Mouse (Mus musculus) forebrain, embryonic 11.5 days (tissue): ENCODE results near the gene Mlst8. TPM values are rescaled to one million over a fixed set of nuclear protein-coding genes. Genes with fewer than 3 reads are reported as not detected.

Experiments
- ATAC-seq: fragments of 200-750 bp; cut with Nextera tagmentation; replicated peaks from 2 replicates; pipeline ENCODE4 v1.8.0; 2017; ENCODE audit warnings: moderate TSS enrichment; ENCODE audit not compliant: low FRiP score
- DNase-seq: peaks from one replicate; pipeline ENCODE4 v3.0.0-alpha.2; 2017; ENCODE audit warnings: low spot score
- H3K27ac ChIP-seq: fragments of 300-500 bp; sonication (generic); 2 replicates; pipeline ENCODE4 v1.5.1; 2014; ENCODE audit warnings: low read depth, low read length
- H3K27me3 ChIP-seq: fragments of 300-500 bp; sonication (generic); 2 replicates; pipeline ENCODE4 v1.6.1; 2014; ENCODE audit warnings: mild to moderate bottlenecking, low read length, mixed read lengths; ENCODE audit not compliant: control insufficient read depth, insufficient read depth
- H3K36me3 ChIP-seq: fragments of 300-500 bp; sonication (generic); 2 replicates; pipeline ENCODE4 v1.6.1; 2014; ENCODE audit warnings: mild to moderate bottlenecking, low read length, moderate library complexity, mixed read lengths; ENCODE audit not compliant: control insufficient read depth, insufficient read depth
- H3K4me1 ChIP-seq: fragments of 300-500 bp; sonication (generic); replicated peaks from 2 replicates; pipeline ENCODE4 v1.6.1; 2014; ENCODE audit warnings: low read length, mixed read lengths; ENCODE audit not compliant: control insufficient read depth, insufficient read depth
- H3K4me2 ChIP-seq: fragments of 300-500 bp; sonication (generic); 2 replicates; pipeline ENCODE4 v1.6.1; 2014; ENCODE audit warnings: low read depth, mild to moderate bottlenecking, low read length, moderate library complexity, mixed read lengths; ENCODE audit not compliant: severe bottlenecking
- H3K4me3 ChIP-seq: fragments of 300-500 bp; sonication (generic); 2 replicates; pipeline ENCODE4 v1.5.1; 2014; ENCODE audit warnings: low read depth, low read length
- H3K9ac ChIP-seq: fragments of 300-500 bp; sonication (generic); 2 replicates; pipeline ENCODE4 v1.6.1; 2014; ENCODE audit warnings: low read length
- H3K9me3 ChIP-seq: fragments of 300-500 bp; sonication (generic); 2 replicates; pipeline ENCODE4 v1.6.1; 2016; ENCODE audit warnings: low read length, mixed read lengths; ENCODE audit not compliant: control insufficient read depth
- WGBS: fragments of 180-500 bp; shearing (Covaris S2); extraction: QIAGEN DNeasy Blood & Tissue Kit; methylation state at CpG from one replicate; pipeline ENCODE4 v1.1.7; 2014; 5-methylcytosine and 5-hydroxymethylcytosine counted together
- polyA plus RNA-seq: library from polyadenylated mRNA; unstranded; fragments of >200 nt; fragmentation: Nextera tagmentation; extraction: Ambion mirVana; gene quantifications from 2 replicates; pipeline ENCODE4 v1.2.1, GENCODE M21; 2014

The Mlst8 gene
- polyA plus RNA-seq, 1 experiment from 2014 or later, result 34.0 TPM

DNA sequence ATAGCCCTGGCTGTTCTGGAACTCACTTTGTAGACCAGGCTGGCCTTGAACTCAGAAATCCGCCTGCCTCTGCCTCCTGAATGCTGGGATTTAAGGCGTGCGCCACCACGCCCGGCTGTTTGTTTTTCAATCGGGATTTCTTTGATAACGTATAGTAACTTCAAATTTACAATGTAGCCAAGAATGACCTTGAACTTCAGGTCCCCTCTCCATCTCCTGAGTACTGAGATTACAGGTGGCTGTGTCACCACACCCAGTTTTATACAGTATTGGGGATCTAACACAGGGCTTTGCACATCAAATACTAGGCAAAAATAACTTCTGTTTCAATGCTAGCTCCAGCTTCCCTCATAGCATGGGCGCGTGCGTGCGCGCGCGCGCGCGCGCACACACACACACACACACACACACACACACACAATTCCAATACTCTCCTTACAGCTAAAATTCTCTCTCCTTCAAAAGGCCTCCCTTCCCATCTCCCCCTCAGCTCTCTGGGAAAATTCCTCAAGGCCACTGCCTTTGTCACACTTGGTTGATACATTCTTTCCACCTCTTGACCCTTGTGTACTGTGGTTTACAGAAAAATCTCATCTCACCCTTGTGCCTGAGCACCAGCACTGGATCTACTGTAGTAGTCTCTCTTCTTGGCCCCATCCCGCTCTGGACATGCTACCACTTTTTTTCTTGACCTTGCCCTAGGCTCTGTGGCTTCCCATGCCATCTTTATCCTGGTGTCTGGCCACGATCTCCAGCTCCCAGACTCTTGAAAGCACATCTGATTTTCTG lies 2.3 kb upstream of the Mlst8 start:
- no peaks in the 10 kb centered on the region for H3K9me3 ChIP-seq
- ATAC-seq (no peak), DNase-seq (no peak)
- peaks cover 5% of the 10 kb centered on the region for H3K4me1 ChIP-seq
- no peak overlapping the region for H3K9ac ChIP-seq
- H3K4me3 ChIP-seq, result no peak overlapping the region
- H3K4me2 ChIP-seq, result no peak overlapping the region
- no peak overlapping the region for H3K27ac ChIP-seq
- WGBS, result 94% methylated on average over 20 of the region's 20 CpGs
- H3K27me3 ChIP-seq, result no peaks in the 10 kb centered on the region
- peaks cover 5% of the 10 kb centered on the region; the same call in 1 of the 2 replicates for H3K36me3 ChIP-seq

- Histone ChIP-seq H3K4me2 (no peak overlapping the region), H3K36me3 (peaks cover 5% of the 10 kb centered on the region; the same call in 1 of the 2 replicates), H3K4me1 (peaks cover 5% of the 10 kb centered on the region), H3K27ac (no peak overlapping the region), H3K9ac (no peak overlapping the region), H3K27me3 (no peaks in the 10 kb centered on the region), H3K4me3 (no peak overlapping the region), H3K9me3 (no peaks in the 10 kb centered on the region)
- DNase-seq (no peak), ATAC-seq (no peak)
- WGBS, result 65% methylated on average over 3 of the region's 3 CpGs
These were observed 1.4 kb upstream of the Mlst8 start for GRCm38 (mm10) chr17:24480201-24480826.

- ATAC-seq (no peak), DNase-seq (no peak)
- H3K27ac ChIP-seq, result no peak overlapping the region
- no peaks in the 10 kb centered on the region for H3K27me3 ChIP-seq
- peak overlapping the region; percentile 75 for H3K4me3 ChIP-seq
- no peaks in the 10 kb centered on the region for H3K9me3 ChIP-seq
- no peak overlapping the region for H3K9ac ChIP-seq
- H3K36me3 ChIP-seq, result peaks cover 5% of the 10 kb centered on the region; the same call in 1 of the 2 replicates
- peak overlapping the region; percentile 53; the same call in 1 of the 2 replicates for H3K4me2 ChIP-seq
- 38% methylated on average over 1 of the region's 1 CpGs for WGBS
- H3K4me1 ChIP-seq, result peaks cover 5% of the 10 kb centered on the region
These were observed 553 bp upstream of the Mlst8 start for GRCm38 (mm10) chr17:24479431-24479830.

DNA sequence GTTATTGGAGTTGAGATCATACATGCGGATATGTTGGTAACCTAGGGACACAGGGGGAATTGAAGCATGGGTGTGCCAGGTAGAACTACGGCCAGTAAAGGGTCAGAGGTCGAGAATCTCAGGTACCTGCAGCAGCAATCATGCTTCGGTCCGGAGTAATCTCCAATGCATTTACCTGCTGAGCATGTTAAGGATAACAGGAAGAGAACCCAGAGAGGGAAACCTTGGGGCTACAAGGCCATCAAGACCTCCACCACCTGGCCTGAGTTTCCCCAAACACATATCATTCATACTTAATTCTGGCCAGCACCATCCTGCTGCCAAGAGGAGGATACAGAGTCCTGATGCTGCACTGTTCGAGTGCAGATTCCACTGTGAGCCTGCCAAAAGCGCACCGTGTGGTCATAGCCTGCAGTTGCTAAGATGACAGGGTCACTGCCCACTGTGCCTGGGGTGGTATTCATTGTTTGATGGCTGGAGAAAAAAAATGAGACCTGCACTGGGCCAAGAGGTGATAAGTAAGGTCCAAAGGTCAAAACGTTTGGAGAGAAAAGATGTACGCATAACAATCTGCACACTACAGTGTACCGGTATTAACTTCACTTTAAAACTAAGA lies 785 bp downstream of the Mlst8 start:
- Histone ChIP-seq H3K36me3 (peaks cover 5% of the 10 kb centered on the region; the same call in 1 of the 2 replicates), H3K27me3 (no peaks in the 10 kb centered on the region), H3K27ac (no peak overlapping the region), H3K9me3 (no peaks in the 10 kb centered on the region), H3K4me3 (peak overlapping the region; percentile 75), H3K9ac (peak overlapping the region; percentile 89), H3K4me1 (peaks cover 5% of the 10 kb centered on the region), H3K4me2 (peak overlapping the region; percentile 53)
- peak; percentile 28 for ATAC-seq
- DNase-seq, result no peak
- WGBS, result 51% methylated on average over 11 of the region's 11 CpGs

DNA sequence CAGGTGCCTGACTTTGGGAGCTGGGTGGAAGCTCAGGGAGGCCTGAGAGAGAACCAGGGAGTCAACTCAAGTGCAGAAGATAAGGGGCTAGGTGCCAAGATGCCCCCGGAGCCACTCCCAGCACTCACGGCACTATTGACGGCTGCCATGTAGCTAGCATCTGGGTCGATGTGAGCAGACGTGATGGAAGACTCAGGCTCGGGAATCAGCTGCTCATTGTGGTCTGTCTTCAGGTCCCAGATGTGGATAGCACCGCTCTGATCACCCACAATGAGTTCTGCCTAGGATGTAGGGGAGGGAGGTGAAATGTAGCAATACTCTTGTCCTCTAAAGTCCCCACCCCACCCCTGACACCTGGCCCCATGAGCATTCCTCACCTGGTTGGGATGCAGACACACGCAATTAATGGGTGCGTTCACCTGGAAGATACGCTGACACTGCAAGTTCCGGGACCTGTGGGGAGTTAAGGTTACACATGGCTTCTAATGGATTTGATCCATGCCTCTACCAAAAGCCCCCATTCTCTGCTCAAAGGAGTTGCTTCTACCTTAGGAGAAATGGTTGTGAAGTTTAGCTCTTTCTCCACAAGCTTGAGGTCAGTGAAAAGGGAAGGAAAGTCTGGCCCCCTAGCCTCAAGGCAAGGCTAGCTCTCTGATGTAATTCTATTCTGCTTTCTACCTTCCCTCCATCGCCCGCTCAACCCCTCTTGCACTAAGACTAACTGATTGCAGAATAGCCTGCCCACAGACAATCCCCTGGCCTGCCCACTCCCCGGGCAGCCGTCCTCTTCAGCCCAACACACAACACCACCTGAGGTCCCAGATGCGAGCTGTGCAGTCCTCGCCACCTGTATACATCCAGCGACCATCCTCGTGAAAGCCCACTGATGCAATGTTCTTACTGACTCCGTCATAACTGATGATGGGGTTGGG lies 1.6 kb downstream of the Mlst8 start:
- H3K4me3 ChIP-seq, result no peak overlapping the region

DNA sequence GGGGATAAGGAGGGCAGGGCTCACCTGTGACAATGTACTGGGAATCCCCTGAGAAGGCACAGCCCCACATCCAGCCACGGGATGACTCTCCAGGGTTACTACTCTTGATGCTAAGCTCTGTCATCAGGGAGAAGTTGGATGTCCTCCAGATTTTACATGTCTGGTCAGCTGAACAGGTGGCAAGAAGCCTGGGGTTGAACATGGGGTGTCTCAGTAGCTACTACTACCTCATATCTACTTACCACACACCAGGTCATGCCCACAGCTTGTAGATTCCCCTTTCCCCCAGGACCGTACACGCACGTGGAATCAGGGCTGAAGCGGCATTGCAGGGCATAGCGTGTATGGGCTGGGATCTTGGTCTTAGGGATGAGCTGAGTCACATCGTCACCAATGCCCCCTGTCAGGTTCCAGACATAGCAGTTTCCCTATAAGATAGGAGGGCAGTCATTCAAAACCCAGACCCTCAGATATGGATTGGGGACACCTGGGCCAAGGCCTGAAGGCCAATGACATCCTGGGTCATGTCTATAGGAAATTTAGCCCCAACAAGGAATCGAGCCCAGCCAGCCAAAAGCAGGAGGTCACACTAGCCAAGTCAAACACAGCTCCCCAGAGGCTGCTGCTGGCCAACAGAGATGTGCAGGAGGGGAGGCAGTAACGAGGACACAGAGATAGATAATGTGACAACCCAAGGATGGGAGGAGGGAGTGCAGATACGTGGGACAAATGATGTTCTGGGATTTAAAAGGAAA lies 2.7 kb downstream of the Mlst8 start:
- peaks cover 5% of the 10 kb centered on the region; the same call in 1 of the 2 replicates for H3K36me3 ChIP-seq
- no peaks in the 10 kb centered on the region for H3K9me3 ChIP-seq
- H3K4me2 ChIP-seq, result no peak overlapping the region
- H3K4me1 ChIP-seq, result peaks cover 14% of the 10 kb centered on the region
- no peak overlapping the region for H3K9ac ChIP-seq
- DNase-seq (no peak), ATAC-seq (no peak)
- no peak overlapping the region for H3K27ac ChIP-seq
- no peaks in the 10 kb centered on the region for H3K27me3 ChIP-seq
- H3K4me3 ChIP-seq, result no peak overlapping the region
- WGBS, result 92% methylated on average over 10 of the region's 10 CpGs

More for the DNA sequence above, 1.6 kb downstream of the Mlst8 start:
- no peaks in the 10 kb centered on the region for H3K27me3 ChIP-seq
- H3K4me2 ChIP-seq, result peak overlapping the region; percentile 53; the same call in 1 of the 2 replicates
- peaks cover 5% of the 10 kb centered on the region; the same call in 1 of the 2 replicates for H3K36me3 ChIP-seq
- H3K9ac ChIP-seq, result no peak overlapping the region
- ATAC-seq (no peak), DNase-seq (no peak)
- WGBS, result 92% methylated on average over 20 of the region's 20 CpGs
- H3K27ac ChIP-seq, result no peak overlapping the region
- peaks cover 7% of the 10 kb centered on the region for H3K4me1 ChIP-seq
- H3K9me3 ChIP-seq, result no peaks in the 10 kb centered on the region

DNA sequence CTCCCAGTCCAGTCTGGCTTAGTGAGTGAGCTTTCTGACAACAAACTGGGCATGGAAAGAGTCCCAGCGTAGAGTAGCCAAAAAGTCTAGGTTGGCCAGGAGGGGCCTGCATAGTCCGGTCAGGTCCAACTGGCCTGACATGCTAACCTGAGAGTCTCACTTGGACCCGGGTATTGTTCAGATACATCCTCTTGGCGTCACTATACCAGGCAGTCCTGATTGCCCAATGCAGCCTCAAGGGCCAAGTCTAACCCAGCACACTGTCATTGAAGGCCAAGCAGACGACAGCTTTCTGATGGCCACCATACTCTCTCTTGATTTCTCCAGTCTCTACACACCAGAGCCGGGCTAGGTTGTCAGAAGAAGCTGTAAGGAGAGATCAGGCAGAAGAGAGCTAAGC lies 3.3 kb downstream of the Mlst8 start:
- WGBS, result 93% methylated on average over 6 of the region's 6 CpGs
- DNase-seq (no peak), ATAC-seq (no peak)
- H3K9ac ChIP-seq, result no peak overlapping the region
- no peak overlapping the region for H3K4me2 ChIP-seq
- H3K27me3 ChIP-seq, result no peaks in the 10 kb centered on the region
- no peak overlapping the region for H3K27ac ChIP-seq
- H3K4me3 ChIP-seq, result no peak overlapping the region
- H3K9me3 ChIP-seq, result no peaks in the 10 kb centered on the region
- peaks cover 14% of the 10 kb centered on the region for H3K4me1 ChIP-seq
- peaks cover 5% of the 10 kb centered on the region; the same call in 1 of the 2 replicates for H3K36me3 ChIP-seq
